ENCODE assay signal across 8 mouse cellular contexts in the genomic region with DNA sequence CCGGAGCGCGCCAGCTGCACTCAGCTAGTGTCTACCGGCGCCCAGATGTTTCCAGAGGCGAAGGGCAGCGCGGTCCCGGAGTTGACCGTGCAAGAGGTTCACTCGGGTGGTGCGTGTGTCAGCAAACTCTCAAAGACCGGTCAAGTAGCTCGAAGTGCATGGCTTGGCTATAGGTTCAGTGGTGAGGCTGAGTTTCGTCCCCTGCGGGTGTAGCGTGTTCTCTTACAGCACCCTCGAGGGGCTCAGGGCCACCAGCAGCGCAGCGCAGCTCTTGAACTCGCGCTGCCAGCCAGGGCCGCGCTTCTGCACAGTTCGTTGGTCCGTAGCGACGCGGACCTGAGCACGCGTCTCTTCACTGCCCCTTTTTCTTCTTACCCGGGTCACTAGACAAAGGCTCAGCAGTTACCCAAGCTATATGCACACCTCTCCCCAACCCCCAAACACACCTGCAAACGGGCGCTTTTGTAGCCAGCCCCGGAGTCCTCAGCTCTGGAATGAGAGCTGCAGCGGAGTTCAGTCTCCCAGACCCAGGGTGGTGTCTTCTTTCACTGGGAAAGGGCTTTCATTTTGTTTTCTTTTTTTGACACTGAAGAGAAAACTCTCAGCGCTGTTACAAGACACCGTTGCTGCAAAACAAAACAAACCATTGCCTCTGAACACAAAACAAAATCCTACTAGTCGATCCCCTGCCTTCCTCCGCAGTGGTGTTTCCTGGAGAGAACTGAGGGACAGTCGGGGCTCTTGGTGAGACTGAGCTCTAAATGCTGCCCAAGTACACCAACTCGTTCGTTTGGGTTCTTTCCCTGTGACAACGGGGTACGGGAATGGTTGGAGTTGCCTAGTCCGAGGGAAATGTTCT. TPM values are rescaled to one million over a fixed set of nuclear protein-coding genes. Genes with fewer than 3 reads are reported as not detected.
DNase-seq lines count a peak whose midpoint lies in the region; ATAC-seq and TF ChIP-seq lines count a peak whose summit lies in the region.

No protein-coding gene starts in this region.

- H3K27ac ChIP-seq in lung, embryonic 15.5 days, result 0 out of 2 replicates have a peak overlapping the region, but pooled peaks have one; percentile 7
- H3K27ac ChIP-seq in forebrain, postnatal 0 days (ENCODE audit: low read depth, low read length), result 0 out of 2 replicates have a peak overlapping the region, but pooled peaks have one; percentile 16
- peak overlapping the region; percentile 26 for H3K27ac ChIP-seq in kidney, adult 2 months (ENCODE audit: insufficient read depth, low read depth, low read length)
- H3K27ac ChIP-seq in midbrain, embryonic 10.5 days (replicated peaks), result peak overlapping the region; percentile 78

- peak overlapping the region; percentile 58 for H3K4me3 ChIP-seq in lung, embryonic 15.5 days
- peak overlapping the region; percentile 57 for H3K4me3 ChIP-seq in forebrain, postnatal 0 days (ENCODE audit: low read depth, low read length)
- H3K4me3 ChIP-seq in kidney, adult 2 months (ENCODE audit: insufficient read depth, low read depth, low read length), result peak overlapping the region; percentile 70
- H3K4me3 ChIP-seq in midbrain, embryonic 10.5 days, result peak overlapping the region; percentile 70

- under 1% methylated on average over 46 of the region's 46 CpGs for WGBS in lung, embryonic 15.5 days
- WGBS in forebrain, postnatal 0 days, result 2% methylated on average over 46 of the region's 46 CpGs
- WGBS in kidney, adult 2 months, result 2% methylated on average over 46 of the region's 46 CpGs
- under 1% methylated on average over 46 of the region's 46 CpGs for WGBS in midbrain, embryonic 10.5 days

- H3K9me3 ChIP-seq in lung, embryonic 15.5 days, result no peaks in the 10 kb centered on the region
- H3K9me3 ChIP-seq in forebrain, postnatal 0 days (ENCODE audit: low read length), result no peaks in the 10 kb centered on the region
- no peaks in the 10 kb centered on the region for H3K9me3 ChIP-seq in midbrain, embryonic 10.5 days (replicated peaks)

- peak; percentile 25; the same call in 1 of the 2 replicates for ATAC-seq in lung, embryonic 15.5 days (ENCODE audit: borderline replicate concordance, extremely low read depth, low FRiP score, low TSS enrichment)
- no peak for ATAC-seq in forebrain, postnatal 0 days

- intact Hi-C loops in left cerebral cortex, postnatal 14 days (cut with DNase I), result loop anchor here (5.0 kb wide), 1 partner anchor 598 kb away; no protein-coding TSS in a partner anchor

- DNase-seq in lung, postnatal 25 days (ENCODE audit: low spot score), result no peak
- peak; percentile 11 for DNase-seq in adrenal gland, postnatal 25 days
- DNase-seq in forebrain, postnatal 0 days, result peak; percentile 49
- DNase-seq in kidney, adult 2 months, result peak; percentile 51
- peak; percentile 63 for DNase-seq in midbrain, embryonic 10.5 days (ENCODE audit: low spot score)
- no peak for DNase-seq in thymus, postnatal 0 days (ENCODE audit: low spot score)
- DNase-seq in left cerebral cortex, postnatal 14 days (ENCODE audit: low spot score in 2 of 2), result no peak

- no peaks in the 10 kb centered on the region for H3K36me3 ChIP-seq in lung, embryonic 15.5 days
- no peaks in the 10 kb centered on the region for H3K36me3 ChIP-seq in forebrain, postnatal 0 days (ENCODE audit: insufficient read depth)
- H3K36me3 ChIP-seq in kidney, adult 2 months (ENCODE audit: control insufficient read depth, insufficient read depth, low read length), result no peaks in the 10 kb centered on the region
- H3K36me3 ChIP-seq in midbrain, embryonic 10.5 days, result no peaks in the 10 kb centered on the region

- TF ChIP-seq POLR2A in kidney, adult 2 months (IDR thresholded peaks at IDR 0.05; ENCODE audit: low read depth, low read length), result no peak

- H3K4me1 ChIP-seq in lung, embryonic 15.5 days, result peaks cover 29% of the 10 kb centered on the region
- peaks cover 12% of the 10 kb centered on the region; the same call in 1 of the 2 replicates for H3K4me1 ChIP-seq in forebrain, postnatal 0 days (ENCODE audit: insufficient read depth)
- H3K4me1 ChIP-seq in kidney, adult 2 months (ENCODE audit: control insufficient read depth, insufficient read depth, low read length), result peaks cover 3% of the 10 kb centered on the region; the same call in 1 of the 2 replicates
- peaks cover 55% of the 10 kb centered on the region for H3K4me1 ChIP-seq in midbrain, embryonic 10.5 days

- H3K9ac ChIP-seq in lung, embryonic 15.5 days, result peak overlapping the region; percentile 65
- peak overlapping the region; percentile 52 for H3K9ac ChIP-seq in forebrain, postnatal 0 days

- peak overlapping the region; percentile 93 for H3K4me2 ChIP-seq in lung, embryonic 15.5 days
- H3K4me2 ChIP-seq in forebrain, postnatal 0 days (ENCODE audit: low read depth), result peak overlapping the region; percentile 94

- H3K27me3 ChIP-seq in lung, embryonic 15.5 days, result peaks cover 49% of the 10 kb centered on the region; the same call in 1 of the 2 replicates
- H3K27me3 ChIP-seq in forebrain, postnatal 0 days (ENCODE audit: insufficient read depth, low read length), result peaks cover 23% of the 10 kb centered on the region
- no peaks in the 10 kb centered on the region for H3K27me3 ChIP-seq in kidney, adult 2 months (replicated peaks; ENCODE audit: control insufficient read depth, insufficient read depth, low read length)
- peaks cover 88% of the 10 kb centered on the region for H3K27me3 ChIP-seq in midbrain, embryonic 10.5 days (ENCODE audit: low read depth, poor library complexity, severe bottlenecking)

- TF ChIP-seq CTCF in forebrain, postnatal 0 days (IDR thresholded peaks at IDR 0.05; ENCODE audit: low read depth), result no peak
- TF ChIP-seq CTCF in kidney, adult 2 months (conservative IDR thresholded peaks at IDR 0.05; ENCODE audit: insufficient read depth, insufficient read length, low read depth, low read length), result no peak

RNA-seq across cellular contexts. Expression of a gene that starts 0.9 kb away (rescaled TPM):
- polyA plus RNA-seq in lung, embryonic 15.5 days (2015; fragmentation: Nextera tagmentation; extraction: Ambion mirVana), result 112 and 113 TPM in 2 replicates
- 41.3 and 44.5 TPM in 2 replicates for total RNA-seq in adrenal gland, postnatal 25 days (2021)
- total RNA-seq in forebrain, postnatal 0 days (2014; rRNA removed), result 26.5 and 32.0 TPM in 2 replicates
- polyA plus RNA-seq in forebrain, postnatal 0 days (2015; fragmentation: Nextera tagmentation; extraction: Ambion mirVana), result 70.7 and 99.6 TPM in 2 replicates
- 326 and 361 TPM in 2 replicates for polyA plus RNA-seq in kidney, adult 2 months (2012; rRNA removed)
- 59.9 and 72.6 TPM in 2 replicates for polyA plus RNA-seq in midbrain, embryonic 10.5 days (2016; fragmentation: Nextera tagmentation; extraction: Ambion mirVana)
- polyA plus RNA-seq in thymus, postnatal 0 days (2015; fragmentation: Nextera tagmentation; extraction: Ambion mirVana), result 239 and 262 TPM in 2 replicates
- 10 to 100 TPM; 51.8 to 55.9 TPM for total RNA-seq in left cerebral cortex, postnatal 14 days (2021)

Comparison
In these comparisons a context has a peak if more than half of its experiments do, and no peak if none do; other contexts are left out.
1. H3K27ac ChIP-seq: peak in every context shown above with its lines; median percentile 78 in midbrain, embryonic 10.5 days; 26 in kidney, adult 2 months; 16 in forebrain, postnatal 0 days; 7 in lung, embryonic 15.5 days.
2. DNase-seq: peak in adrenal gland, postnatal 25 days (single experiment), forebrain, postnatal 0 days (single experiment), kidney, adult 2 months (single experiment) and midbrain, embryonic 10.5 days (single experiment); none in lung, postnatal 25 days (single experiment), thymus, postnatal 0 days (single experiment) and left cerebral cortex, postnatal 14 days (0 of 2).
3. Peak in every context shown above with its lines, with median percentiles within 50 percentile points of each other: H3K4me3 ChIP-seq.